Mouse (Mus musculus): ENCODE measurements around the gene Naa15.

DNA sequence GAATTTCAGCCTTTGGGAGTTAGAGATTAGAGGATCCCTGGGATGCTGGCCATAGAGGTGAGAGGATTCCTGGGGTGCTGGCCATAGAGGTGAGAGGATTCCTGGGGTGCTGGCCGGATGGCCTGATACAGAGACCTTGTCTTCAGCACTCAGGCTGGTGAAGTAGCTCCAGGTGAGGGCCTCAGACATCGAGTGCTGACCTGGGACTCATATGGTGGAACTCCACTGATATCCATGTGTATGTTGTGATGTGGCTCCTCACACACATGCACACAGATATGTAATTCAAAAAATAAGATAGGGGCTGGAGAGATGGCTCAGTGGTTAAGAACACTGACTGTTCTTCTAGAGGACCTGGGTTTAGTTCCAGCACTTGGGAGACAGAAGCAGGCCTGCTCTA lies 64.9 kb downstream of the Naa15 start:
- TF ChIP-seq POLR2A (IDR thresholded peaks at IDR 0.05; ENCODE audit: control insufficient read depth, low read depth, low read length) (no peak), CTCF (IDR thresholded peaks at IDR 0.05; ENCODE audit: control insufficient read depth, insufficient read depth, insufficient replicate concordance, low read depth, low read length) (no peak)
